Mouse (Mus musculus): ENCODE data around the gene Slc46a2. TPM values are rescaled to one million over a fixed set of nuclear protein-coding genes. Genes with fewer than 3 reads are reported as not detected.

The Slc46a2 gene
- total and polyA plus RNA-seq, 3 experiments = 0.05 TPM; not detected in 2

GRCm38 (mm10) chr4:59887011-59887410 is 27.8 kb downstream of the Slc46a2 start:
- TF ChIP-seq POLR2AphosphoS5 (IDR thresholded peaks at IDR 0.05; ENCODE audit: insufficient replicate concordance, low read depth, low read length) (no peak), TAL1 (conservative IDR thresholded peaks at IDR 0.05; ENCODE audit: low read depth, low read length) (no peak), GATA2 (IDR thresholded peaks at IDR 0.05; ENCODE audit: borderline replicate concordance, low read depth, low read length) (no peak), CTCF (IDR thresholded peaks at IDR 0.05; ENCODE audit: low read depth, low read length) (no peak), GATA1 (IDR thresholded peaks at IDR 0.05; ENCODE audit: borderline replicate concordance, low read length) (no peak)
- no peak for DNase-seq (ENCODE audit: low spot score)
- Histone ChIP-seq H3K27me3 (ENCODE audit: insufficient read depth, low read length) (no peaks in the 10 kb centered on the region), H3K4me1 (ENCODE audit: insufficient read depth, low read depth, low read length) (peaks cover 4% of the 10 kb centered on the region; the same call in 1 of the 2 replicates), H3K4me3 (ENCODE audit: low read depth, low read length) (no peak overlapping the region), H3K9me3 (replicated peaks) (peaks cover 6% of the 10 kb centered on the region), H3K36me3 (replicated peaks) (peaks cover 73% of the 10 kb centered on the region)
- ATAC-seq (ENCODE audit: extremely low read depth, insufficient number of reproducible peaks, low FRiP score, poor library complexity, severe bottlenecking) = no peak

- Histone ChIP-seq H3K4me1 (ENCODE audit: insufficient read depth, low read depth, low read length) (peaks cover 4% of the 10 kb centered on the region; the same call in 1 of the 2 replicates), H3K27me3 (ENCODE audit: insufficient read depth, low read length) (no peaks in the 10 kb centered on the region), H3K9me3 (replicated peaks) (peaks cover 6% of the 10 kb centered on the region), H3K36me3 (replicated peaks) (peaks cover 74% of the 10 kb centered on the region), H3K4me3 (ENCODE audit: low read depth, low read length) (no peak overlapping the region)
- DNase-seq (ENCODE audit: low spot score) (no peak), ATAC-seq (ENCODE audit: extremely low read depth, insufficient number of reproducible peaks, low FRiP score, poor library complexity, severe bottlenecking) (no peak)
- TF ChIP-seq CTCF (IDR thresholded peaks at IDR 0.05; ENCODE audit: low read depth, low read length) (no peak), GATA2 (IDR thresholded peaks at IDR 0.05; ENCODE audit: borderline replicate concordance, low read depth, low read length) (no peak), POLR2AphosphoS5 (IDR thresholded peaks at IDR 0.05; ENCODE audit: insufficient replicate concordance, low read depth, low read length) (no peak), GATA1 (IDR thresholded peaks at IDR 0.05; ENCODE audit: borderline replicate concordance, low read length) (no peak), TAL1 (conservative IDR thresholded peaks at IDR 0.05; ENCODE audit: low read depth, low read length) (no peak)
Measured at GRCm38 (mm10) chr4:59886281-59886680, 28.6 kb downstream of the Slc46a2 start.

GRCm38 (mm10) chr4:59884136-59884696 is 30.6 kb downstream of the Slc46a2 start:
- Histone ChIP-seq H3K4me1 (ENCODE audit: insufficient read depth, low read depth, low read length) (peaks cover 4% of the 10 kb centered on the region; the same call in 1 of the 2 replicates), H3K36me3 (replicated peaks) (peaks cover 74% of the 10 kb centered on the region)

GRCm38 (mm10) chr4:59881210-59881609 is 33.6 kb downstream of the Slc46a2 start:
- TF ChIP-seq TAL1 (conservative IDR thresholded peaks at IDR 0.05; ENCODE audit: low read depth, low read length) (no peak), GATA2 (IDR thresholded peaks at IDR 0.05; ENCODE audit: borderline replicate concordance, low read depth, low read length) (no peak), POLR2AphosphoS5 (IDR thresholded peaks at IDR 0.05; ENCODE audit: insufficient replicate concordance, low read depth, low read length) (no peak), GATA1 (IDR thresholded peaks at IDR 0.05; ENCODE audit: borderline replicate concordance, low read length) (no peak), CTCF (IDR thresholded peaks at IDR 0.05; ENCODE audit: low read depth, low read length) (no peak)
- Histone ChIP-seq H3K4me1 (ENCODE audit: insufficient read depth, low read depth, low read length) (no peaks in the 10 kb centered on the region), H3K4me3 (ENCODE audit: low read depth, low read length) (no peak overlapping the region), H3K27me3 (ENCODE audit: insufficient read depth, low read length) (no peaks in the 10 kb centered on the region), H3K36me3 (replicated peaks) (peaks cover 68% of the 10 kb centered on the region), H3K9me3 (replicated peaks) (peaks cover 6% of the 10 kb centered on the region)
- DNase-seq (ENCODE audit: low spot score) (no peak), ATAC-seq (ENCODE audit: extremely low read depth, insufficient number of reproducible peaks, low FRiP score, poor library complexity, severe bottlenecking) (no peak)

More at GRCm38 (mm10) chr4:59884136-59884696, 30.6 kb downstream of the Slc46a2 start:
- peaks cover 6% of the 10 kb centered on the region for H3K9me3 ChIP-seq (replicated peaks)
- TF ChIP-seq GATA1 (IDR thresholded peaks at IDR 0.05; ENCODE audit: borderline replicate concordance, low read length) (no peak), GATA2 (IDR thresholded peaks at IDR 0.05; ENCODE audit: borderline replicate concordance, low read depth, low read length) (no peak), CTCF (IDR thresholded peaks at IDR 0.05; ENCODE audit: low read depth, low read length) (no peak), POLR2AphosphoS5 (IDR thresholded peaks at IDR 0.05; ENCODE audit: insufficient replicate concordance, low read depth, low read length) (no peak), TAL1 (conservative IDR thresholded peaks at IDR 0.05; ENCODE audit: low read depth, low read length) (no peak)
- no peaks in the 10 kb centered on the region for H3K27me3 ChIP-seq (ENCODE audit: insufficient read depth, low read length)
- ATAC-seq (ENCODE audit: extremely low read depth, insufficient number of reproducible peaks, low FRiP score, poor library complexity, severe bottlenecking) (no peak), DNase-seq (ENCODE audit: low spot score) (no peak)
- H3K4me3 ChIP-seq (ENCODE audit: low read depth, low read length) = no peak overlapping the region

- TF ChIP-seq GATA2 (IDR thresholded peaks at IDR 0.05; ENCODE audit: borderline replicate concordance, low read depth, low read length) = no peak
- TF ChIP-seq CTCF (IDR thresholded peaks at IDR 0.05; ENCODE audit: low read depth, low read length) = no peak
- TF ChIP-seq GATA1 (IDR thresholded peaks at IDR 0.05; ENCODE audit: borderline replicate concordance, low read length) = no peak
- TF ChIP-seq POLR2AphosphoS5 (IDR thresholded peaks at IDR 0.05; ENCODE audit: insufficient replicate concordance, low read depth, low read length) = no peak
- no peak for TF ChIP-seq TAL1 (conservative IDR thresholded peaks at IDR 0.05; ENCODE audit: low read depth, low read length)
- Histone ChIP-seq H3K4me1 (ENCODE audit: insufficient read depth, low read depth, low read length) (no peaks in the 10 kb centered on the region), H3K9me3 (replicated peaks) (peaks cover 6% of the 10 kb centered on the region), H3K27me3 (ENCODE audit: insufficient read depth, low read length) (no peaks in the 10 kb centered on the region), H3K36me3 (replicated peaks) (peaks cover 66% of the 10 kb centered on the region), H3K4me3 (ENCODE audit: low read depth, low read length) (no peak overlapping the region)
- ATAC-seq (ENCODE audit: extremely low read depth, insufficient number of reproducible peaks, low FRiP score, poor library complexity, severe bottlenecking) (no peak), DNase-seq (ENCODE audit: low spot score) (no peak)
Measured at GRCm38 (mm10) chr4:59880725-59881124, 34.1 kb downstream of the Slc46a2 start.

- H3K36me3 ChIP-seq (replicated peaks) = peaks cover 56% of the 10 kb centered on the region
Measured at GRCm38 (mm10) chr4:59879444-59879843, 35.4 kb downstream of the Slc46a2 start.

More at GRCm38 (mm10) chr4:59879444-59879843, 35.4 kb downstream of the Slc46a2 start:
- ATAC-seq (ENCODE audit: extremely low read depth, insufficient number of reproducible peaks, low FRiP score, poor library complexity, severe bottlenecking) = no peak
- TF ChIP-seq POLR2AphosphoS5 (IDR thresholded peaks at IDR 0.05; ENCODE audit: insufficient replicate concordance, low read depth, low read length) (no peak), GATA1 (IDR thresholded peaks at IDR 0.05; ENCODE audit: borderline replicate concordance, low read length) (no peak), GATA2 (IDR thresholded peaks at IDR 0.05; ENCODE audit: borderline replicate concordance, low read depth, low read length) (no peak), TAL1 (conservative IDR thresholded peaks at IDR 0.05; ENCODE audit: low read depth, low read length) (no peak), CTCF (IDR thresholded peaks at IDR 0.05; ENCODE audit: low read depth, low read length) (no peak)
- H3K9me3 ChIP-seq (replicated peaks) = peaks cover 6% of the 10 kb centered on the region
- H3K4me3 ChIP-seq (ENCODE audit: low read depth, low read length) = no peak overlapping the region
- DNase-seq (ENCODE audit: low spot score) = no peak
- no peaks in the 10 kb centered on the region for H3K27me3 ChIP-seq (ENCODE audit: insufficient read depth, low read length)
- no peaks in the 10 kb centered on the region for H3K4me1 ChIP-seq (ENCODE audit: insufficient read depth, low read depth, low read length)
